Mouse (Mus musculus) CH12.LX (cell line): ENCODE results near the gene Ogfod3.

Experiments
- CTCF ChIP-seq, 2 experiments: IDR thresholded peaks in 1 of 2; conservative IDR thresholded peaks in 1 of 2; 2 replicates each; pipeline ENCODE4 v1.5.1; 2011 to 2012; ENCODE audit warnings: low read depth in 2 of 2, low read length in 2 of 2, improper control_type of control experiment in 1 of 2, inconsistent platforms in 1 of 2, mild to moderate bottlenecking in 1 of 2, moderate library complexity in 1 of 2
- ETS1 ChIP-seq: conservative IDR thresholded peaks from 2 replicates; pipeline ENCODE4 v1.6.1; 2012; ENCODE audit warnings: low read depth, mild to moderate bottlenecking, inconsistent platforms, low read length, improper control_type of control experiment, moderate library complexity
- IRF4 ChIP-seq: IDR thresholded peaks from 2 replicates; pipeline ENCODE4 v1.6.1; 2014; ENCODE audit warnings: low read depth, mild to moderate bottlenecking, inconsistent platforms, low read length, improper control_type of control experiment
- KAT2A ChIP-seq: IDR thresholded peaks from 2 replicates; pipeline ENCODE4 v1.6.1; 2012; ENCODE audit warnings: low read length, improper control_type of control experiment, inconsistent platforms; ENCODE audit not compliant: insufficient replicate concordance
- MAFK ChIP-seq: IDR thresholded peaks from 2 replicates; pipeline ENCODE4 v1.6.1; 2011; ENCODE audit warnings: low read length, improper control_type of control experiment; ENCODE audit not compliant: insufficient replicate concordance
- POLR2A ChIP-seq: IDR thresholded peaks from 2 replicates; pipeline ENCODE4 v1.6.1; 2011; ENCODE audit warnings: low read depth, mild to moderate bottlenecking, improper control_type of control experiment, low read length
- SMC3 ChIP-seq: IDR thresholded peaks from 2 replicates; pipeline ENCODE4 v1.6.1; 2011; ENCODE audit warnings: low read depth, low read length, improper control_type of control experiment

GRCm38 (mm10) chr11:121239669-121240068 is 35.2 kb upstream of the Ogfod3 start:
- no peak for TF ChIP-seq POLR2A
- TF ChIP-seq IRF4 = no peak
- no peak for TF ChIP-seq SMC3
- TF ChIP-seq MAFK = no peak
- no peak for TF ChIP-seq CTCF (conservative IDR thresholded peaks at IDR 0.05 in 1 of 2, IDR thresholded peaks at IDR 0.05 in 1 of 2; ENCODE audit: low read depth in 2 of 2, low read length in 2 of 2)
- TF ChIP-seq ETS1 = no peak
- no peak for TF ChIP-seq KAT2A
